Mouse (Mus musculus) spleen, adult 2 months (tissue): ENCODE measurements around the gene Prss8.

ENCODE experiments used
- CTCF ChIP-seq: fragments of 200-500 bp; IDR thresholded peaks from 2 replicates; pipeline ENCODE4 v1.5.1; 2011; ENCODE audit warnings: mild to moderate bottlenecking, inconsistent platforms; ENCODE audit not compliant: insufficient read depth, insufficient read length, insufficient replicate concordance; ENCODE audit errors: extremely low read depth
- POLR2A ChIP-seq: fragments of 200-500 bp; IDR thresholded peaks from 2 replicates; pipeline ENCODE4 v1.6.1; 2011; ENCODE audit warnings: low read depth, low read length, inconsistent platforms

DNA sequence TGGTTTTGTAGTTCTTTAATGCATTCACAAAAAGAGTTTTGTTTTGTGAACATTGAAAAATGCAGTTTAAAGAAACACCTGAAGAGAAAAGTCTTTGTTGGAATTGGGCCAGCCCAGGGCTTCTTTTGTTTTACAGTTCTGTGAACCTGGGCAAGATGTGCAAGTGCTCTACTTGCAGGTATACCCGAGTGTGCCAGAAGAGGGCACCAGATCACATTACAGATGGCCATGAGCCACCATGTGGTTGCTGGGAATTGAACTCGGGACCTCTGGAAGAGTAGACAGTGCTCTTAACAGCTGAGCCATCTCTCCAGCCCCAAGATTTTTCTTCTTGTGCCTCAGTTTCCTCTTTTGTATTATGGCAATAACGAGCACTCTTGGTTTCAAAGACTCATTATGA lies 11.7 kb downstream of the Prss8 start:
- TF ChIP-seq CTCF (peak; percentile 16; the same call in 1 of the 2 replicates), POLR2A (no peak)
